Mouse (Mus musculus) bone marrow, adult 2 months (tissue): ENCODE measurements around the gene Casc4. TPM values are rescaled to one million over a fixed set of nuclear protein-coding genes. Genes with fewer than 3 reads are reported as not detected.

ENCODE experiments used
- H3K27ac ChIP-seq: fragments of 200-500 bp; 2 replicates; pipeline ENCODE4 v1.5.1; 2012; ENCODE audit warnings: low read depth, mild to moderate bottlenecking, control low read depth, inconsistent platforms, low read length; ENCODE audit not compliant: control insufficient read depth, poor library complexity, insufficient read depth
- H3K4me1 ChIP-seq: fragments of 200-500 bp; 2 replicates; pipeline ENCODE4 v1.6.1; 2011; ENCODE audit warnings: low read length; ENCODE audit not compliant: control insufficient read depth, insufficient read depth
- H3K4me3 ChIP-seq: fragments of 200-500 bp; replicated peaks from 2 replicates; pipeline ENCODE3; 2011; ENCODE audit warnings: mild to moderate bottlenecking, low read depth, low read length, control low read depth; ENCODE audit not compliant: control insufficient read depth
- CTCF ChIP-seq: fragments of 200-500 bp; IDR thresholded peaks from 2 replicates; pipeline ENCODE4 v1.5.1; 2011; ENCODE audit warnings: low read length, control low read depth; ENCODE audit not compliant: control insufficient read depth, insufficient read depth
- POLR2A ChIP-seq: fragments of 200-500 bp; IDR thresholded peaks from 2 replicates; pipeline ENCODE4 v1.6.1; 2011; ENCODE audit warnings: low read depth, mild to moderate bottlenecking, control low read depth, low read length, borderline replicate concordance; ENCODE audit not compliant: control insufficient read depth
- WGBS: fragments of 180-500 bp; shearing (Covaris S2); methylation state at CpG from one replicate; pipeline ENCODE4 v1.1.7; 2018; 5-methylcytosine and 5-hydroxymethylcytosine counted together
- polyA plus RNA-seq: library from polyadenylated mRNA; stranded (reverse); fragments of >200 nt; gene quantifications from 2 replicates; pipeline ENCODE4 v1.2.4, GENCODE M21; 2011; ENCODE audit warnings: low replicate concordance; ENCODE audit not compliant: missing spikeins, insufficient read depth, insufficient read length

Casc4 gene
- polyA plus RNA-seq, 1 experiment: 7.7 TPM

DNA sequence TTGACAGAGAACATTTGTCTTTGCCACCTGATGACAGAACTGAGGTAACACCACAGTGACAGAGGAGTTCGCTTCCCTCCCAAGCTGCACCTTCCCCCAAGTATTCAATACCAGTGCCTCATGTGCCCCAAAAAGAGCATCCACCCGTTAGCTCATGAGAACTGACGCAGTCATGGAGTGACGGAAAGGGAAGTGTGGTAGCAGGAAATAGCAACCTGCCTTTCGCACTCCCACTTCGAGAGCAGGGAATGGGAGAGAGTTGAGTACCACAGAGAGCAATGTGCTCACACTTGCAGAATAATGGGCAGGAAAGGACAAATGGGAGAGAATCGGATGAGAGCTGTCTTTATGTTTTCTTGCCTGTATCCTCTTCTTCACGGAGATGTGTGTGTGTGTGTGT, 20.7 kb upstream of the Casc4 start:
- 45% methylated on average over 8 of the region's 8 CpGs for WGBS
- Histone ChIP-seq H3K4me3 (no peak overlapping the region), H3K27ac (no peak overlapping the region), H3K4me1 (no peaks in the 10 kb centered on the region)
- no peak for TF ChIP-seq POLR2A
- TF ChIP-seq CTCF: no peak

- Histone ChIP-seq H3K4me1 (no peaks in the 10 kb centered on the region), H3K27ac (no peak overlapping the region), H3K4me3 (no peak overlapping the region)
- TF ChIP-seq POLR2A: no peak
- TF ChIP-seq CTCF: no peak
- WGBS: 32% methylated on average over 2 of the region's 2 CpGs
Observed at GRCm38 (mm10) chr2:121852045-121852444, 14.7 kb upstream of the Casc4 start.

- Histone ChIP-seq H3K4me3 (no peak overlapping the region), H3K4me1 (no peaks in the 10 kb centered on the region), H3K27ac (no peak overlapping the region)
- TF ChIP-seq POLR2A (no peak), CTCF (no peak)
- 80% methylated on average over 3 of the region's 3 CpGs for WGBS
Observed at GRCm38 (mm10) chr2:121853974-121854373, 12.8 kb upstream of the Casc4 start.

- no peaks in the 10 kb centered on the region for H3K4me1 ChIP-seq
- WGBS: 84% methylated on average over 5 of the region's 5 CpGs
- TF ChIP-seq POLR2A: no peak
- no peak overlapping the region for H3K4me3 ChIP-seq
- no peak overlapping the region for H3K27ac ChIP-seq
Observed at GRCm38 (mm10) chr2:121859380-121859980, 7.3 kb upstream of the Casc4 start.

DNA sequence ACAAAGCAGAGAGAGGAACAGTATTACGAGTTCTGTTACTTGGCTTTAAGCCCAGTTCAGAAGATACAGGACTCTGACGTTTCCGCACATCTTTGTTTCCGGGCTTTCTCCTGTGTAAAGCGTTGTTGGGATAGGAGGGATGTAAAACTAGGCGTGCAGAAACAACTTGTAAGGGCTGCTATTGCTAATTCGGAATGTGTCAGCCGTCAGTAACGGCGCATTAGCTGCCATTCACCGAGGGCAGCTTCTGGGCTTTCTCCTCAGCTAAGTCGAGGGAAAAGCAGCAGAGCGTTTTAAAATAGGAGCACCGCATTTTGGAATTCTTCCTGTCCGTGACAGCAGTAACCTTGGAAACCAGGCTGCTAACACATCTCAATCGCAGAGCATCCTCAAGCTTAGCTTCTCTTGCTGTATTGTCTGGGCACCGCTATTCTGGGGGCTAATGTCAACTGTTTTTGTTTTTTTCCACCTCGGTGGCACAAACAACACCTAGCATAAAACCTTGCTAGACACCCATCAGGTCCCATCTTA, 634 bp upstream of the Casc4 start:
- 3% methylated on average over 18 of the region's 18 CpGs for WGBS
- TF ChIP-seq CTCF: no peak
- no peak for TF ChIP-seq POLR2A
- H3K4me3 ChIP-seq: peak overlapping the region; percentile 61
- H3K27ac ChIP-seq: no peak overlapping the region; the same call in 1 of the 2 replicates
- no peaks in the 10 kb centered on the region; the same call in 1 of the 2 replicates for H3K4me1 ChIP-seq

GRCm38 (mm10) chr2:121867051-121867928, 520 bp downstream of the Casc4 start:
- TF ChIP-seq CTCF: no peak
- no peak for TF ChIP-seq POLR2A
- 2% methylated on average over 61 of the region's 63 CpGs for WGBS
- peak overlapping the region; percentile 82 for H3K4me3 ChIP-seq
- H3K27ac ChIP-seq: peak overlapping the region; percentile 48; the same call in 1 of the 2 replicates
- H3K4me1 ChIP-seq: no peaks in the 10 kb centered on the region; the same call in 1 of the 2 replicates

DNA sequence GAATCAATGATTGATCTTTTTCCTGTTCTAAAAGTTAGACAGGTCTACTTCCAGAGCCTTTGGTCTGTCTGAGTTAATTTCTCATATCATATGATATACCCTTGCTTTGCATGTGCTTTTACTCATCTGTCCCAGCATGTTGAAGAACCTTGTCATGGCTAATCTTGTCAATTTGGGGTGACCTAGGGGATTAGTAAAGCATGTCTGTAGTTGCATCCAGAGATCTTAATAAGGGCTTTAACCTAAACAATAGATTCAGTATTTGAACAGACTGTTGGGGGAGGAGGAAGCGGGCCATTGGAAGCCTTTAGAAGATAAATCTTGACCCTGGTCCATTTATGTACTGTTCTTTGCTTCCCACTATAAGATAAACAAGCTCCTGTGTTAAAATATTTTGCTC, 12.7 kb downstream of the Casc4 start:
- H3K4me1 ChIP-seq: no peaks in the 10 kb centered on the region
- TF ChIP-seq POLR2A (no peak), CTCF (no peak)
- no peak overlapping the region for H3K27ac ChIP-seq
- no peak overlapping the region for H3K4me3 ChIP-seq
- 84% methylated on average over 1 of the region's 1 CpGs for WGBS

DNA sequence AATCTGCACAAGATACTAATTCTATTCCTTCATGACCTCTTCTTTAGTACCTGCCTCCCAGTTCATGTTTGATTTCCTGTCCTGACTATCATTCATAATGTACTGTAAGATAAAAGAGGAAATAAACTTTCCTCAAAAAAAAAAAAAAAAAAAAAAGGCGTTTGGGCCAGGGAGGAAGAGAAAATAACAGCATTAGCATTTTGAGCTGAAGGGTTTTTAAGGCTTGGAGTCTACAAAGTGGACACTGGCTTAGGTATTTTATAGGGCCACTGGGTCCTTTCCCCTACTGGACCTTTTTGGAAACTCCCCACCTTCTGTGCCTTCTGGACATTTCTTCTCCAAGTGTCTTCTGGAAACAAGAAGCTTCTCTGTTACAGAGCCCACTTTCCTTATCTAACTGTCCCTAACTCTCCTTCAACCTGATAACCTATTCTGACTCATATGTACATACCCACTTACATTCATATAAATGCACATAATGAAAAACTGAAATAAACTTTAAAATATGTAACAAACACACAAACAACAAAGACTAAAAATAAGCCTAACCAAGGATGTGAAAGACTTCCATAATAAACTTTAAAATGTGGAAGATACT, 18.8 kb downstream of the Casc4 start:
- TF ChIP-seq CTCF (no peak), POLR2A (no peak)
- Histone ChIP-seq H3K27ac (no peak overlapping the region), H3K4me3 (no peak overlapping the region), H3K4me1 (no peaks in the 10 kb centered on the region)
- 7% methylated on average over 1 of the region's 1 CpGs for WGBS
